Comparison of ENCODE assay signal across 8 mouse cellular contexts in the genomic region with DNA sequence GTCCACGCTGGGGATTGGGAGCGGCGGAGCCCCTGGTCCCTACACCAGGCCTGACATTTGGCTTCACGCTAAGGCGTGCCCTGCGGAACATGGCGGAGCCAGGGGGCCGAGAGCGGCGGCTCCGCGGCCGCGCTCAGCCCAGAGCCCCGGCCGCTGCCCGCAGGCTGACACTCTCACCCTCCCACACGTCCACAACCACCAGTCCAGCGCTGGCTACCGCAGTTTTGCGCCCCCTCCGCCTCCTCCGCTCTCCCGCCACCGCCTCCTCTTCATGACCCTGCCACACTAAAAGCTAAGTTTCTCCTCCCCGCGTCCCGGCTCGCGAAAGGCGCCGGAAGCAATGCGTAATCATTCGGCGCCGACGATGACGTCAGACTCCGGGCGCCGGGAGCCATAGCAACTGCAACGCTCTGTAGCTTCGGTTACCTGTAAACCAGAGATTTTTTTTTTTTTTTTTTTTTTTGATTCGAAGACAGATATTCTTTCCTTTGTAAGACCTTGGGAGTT. TPM values are rescaled to one million over a fixed set of nuclear protein-coding genes. Genes with fewer than 3 reads are reported as not detected.
DNase-seq lines count a peak whose midpoint lies in the region; ATAC-seq and TF ChIP-seq lines count a peak whose summit lies in the region.

Bdp1 (minus strand) TSS at position 323 of the 507 bp plus-strand sequence.

- intact Hi-C loops in heart, postnatal 36 days (cut with DNase I): loop anchor here (2.0 to 10.0 kb wide), 3 partner anchors 21 to 749 kb away; partner anchors contain the start of genes Ak6, Rad17, Smn1 and Taf9

- no peaks in the 10 kb centered on the region for H3K9me3 ChIP-seq in ES-E14 (ENCODE audit: control insufficient read depth, insufficient read depth, low read depth, low read length)
- H3K9me3 ChIP-seq in forebrain, embryonic 15.5 days: no peaks in the 10 kb centered on the region
- H3K9me3 ChIP-seq in lung, embryonic 14.5 days (ENCODE audit: low read depth, low read length): no peaks in the 10 kb centered on the region

- H3K4me1 ChIP-seq in ES-E14 (ENCODE audit: control insufficient read depth in 2 of 2, insufficient read depth in 2 of 2, low read length in 2 of 2, poor library complexity in 1 of 2): peaks cover 0 to 2% of the 10 kb centered on the region in 2 experiments; a peak in 1 of 4 replicates
- H3K4me1 ChIP-seq in forebrain, embryonic 15.5 days: peaks cover 30% of the 10 kb centered on the region
- H3K4me1 ChIP-seq in lung, embryonic 14.5 days (ENCODE audit: insufficient read depth): 0 out of 2 replicates have a peak, but pooled peaks cover 3% of the 10 kb centered on the region
- peaks cover 8% of the 10 kb centered on the region for H3K4me1 ChIP-seq in olfactory bulb, adult 2 months (ENCODE audit: control insufficient read depth, insufficient read depth, low read length)
- peaks cover 7% of the 10 kb centered on the region for H3K4me1 ChIP-seq in thymus, adult 2 months (replicated peaks; ENCODE audit: control insufficient read depth, insufficient read depth, low read length)

- TF ChIP-seq POLR2A in olfactory bulb, adult 2 months (IDR thresholded peaks at IDR 0.05; ENCODE audit: insufficient read depth, low read depth, low read length): peak; percentile 71
- peak; percentile 69 for TF ChIP-seq POLR2A in thymus, adult 2 months (IDR thresholded peaks at IDR 0.05; ENCODE audit: control insufficient read depth, extremely low read depth, insufficient read depth, low read length, poor library complexity)

- H3K27me3 ChIP-seq in forebrain, embryonic 15.5 days: no peaks in the 10 kb centered on the region
- H3K27me3 ChIP-seq in lung, embryonic 14.5 days (ENCODE audit: insufficient read depth, low read length): no peaks in the 10 kb centered on the region
- H3K27me3 ChIP-seq in thymus, adult 2 months (ENCODE audit: control insufficient read depth, insufficient read depth, low read length): no peaks in the 10 kb centered on the region

- under 1% methylated on average over 44 of the region's 44 CpGs for WGBS in forebrain, embryonic 15.5 days
- under 1% methylated on average over 43 of the region's 44 CpGs for WGBS in lung, embryonic 14.5 days
- under 1% methylated on average over 40 of the region's 44 CpGs for WGBS in olfactory bulb, adult 2 months
- WGBS in thymus, adult 2 months: under 1% methylated on average over 44 of the region's 44 CpGs

- peak; percentile 86 for DNase-seq in ES-E14 (ENCODE audit: low read depth, low spot score)
- peak; percentile 91 for DNase-seq in cerebellum, adult 11-12 months
- peak; percentile 97 to 99 for DNase-seq in heart, postnatal 36 days
- DNase-seq in layer of hippocampus, adult 2 months (ENCODE audit: low spot score in 2 of 2): peak; percentile 92 to 97
- DNase-seq in lung, embryonic 14.5 days: peak; percentile 98
- peak; percentile 94 for DNase-seq in thymus, adult 2 months

- peak within 1 kb of the TSS; percentile 61 for H3K4me2 ChIP-seq in forebrain, embryonic 15.5 days (replicated peaks)
- peak within 1 kb of the TSS; percentile 88 for H3K4me2 ChIP-seq in lung, embryonic 14.5 days

- peak; percentile 75 for ATAC-seq in forebrain, embryonic 15.5 days (replicated peaks)
- ATAC-seq in lung, embryonic 14.5 days (ENCODE audit: insufficient read depth): peak; percentile 81

- H3K4me3 ChIP-seq in ES-E14 (ENCODE audit: insufficient read depth in 1 of 2, low read depth in 1 of 2, low read length in 2 of 2, poor library complexity in 1 of 2, severe bottlenecking in 1 of 2): peak within 1 kb of the TSS; percentile 85 to 94
- H3K4me3 ChIP-seq in forebrain, embryonic 15.5 days: peak within 1 kb of the TSS; percentile 81
- H3K4me3 ChIP-seq in layer of hippocampus, adult 2 months: peak within 1 kb of the TSS; percentile 70
- peak within 1 kb of the TSS; percentile 92 for H3K4me3 ChIP-seq in lung, embryonic 14.5 days (ENCODE audit: low read depth, low read length)
- H3K4me3 ChIP-seq in olfactory bulb, adult 2 months (ENCODE audit: insufficient read depth, low read depth, low read length): peak within 1 kb of the TSS; percentile 82
- H3K4me3 ChIP-seq in thymus, adult 2 months (ENCODE audit: control insufficient read depth, insufficient read depth, low read length): peak within 1 kb of the TSS; percentile 87

- peak within 1 kb of the TSS; percentile 97 for H3K9ac ChIP-seq in ES-E14 (ENCODE audit: insufficient read depth, low read depth, low read length, poor library complexity, severe bottlenecking)
- peak within 1 kb of the TSS; percentile 83 for H3K9ac ChIP-seq in forebrain, embryonic 15.5 days (replicated peaks)
- peak within 1 kb of the TSS; percentile 89 for H3K9ac ChIP-seq in lung, embryonic 14.5 days

- H3K27ac ChIP-seq in ES-E14 (ENCODE audit: insufficient read depth, low read depth, low read length, poor library complexity, severe bottlenecking): peak within 1 kb of the TSS; percentile 74
- peak within 1 kb of the TSS; percentile 72 for H3K27ac ChIP-seq in forebrain, embryonic 15.5 days (replicated peaks)
- peak within 1 kb of the TSS; percentile 89 for H3K27ac ChIP-seq in layer of hippocampus, adult 2 months
- H3K27ac ChIP-seq in lung, embryonic 14.5 days (ENCODE audit: low read depth): peak within 1 kb of the TSS; percentile 88
- no peak within 1 kb of the TSS for H3K27ac ChIP-seq in olfactory bulb, adult 2 months (ENCODE audit: insufficient read depth, low read depth, low read length)
- H3K27ac ChIP-seq in thymus, adult 2 months (ENCODE audit: control insufficient read depth, insufficient read depth, low read length): no peak within 1 kb of the TSS

- TF ChIP-seq CTCF in layer of hippocampus, adult 2 months (conservative IDR thresholded peaks at IDR 0.05): no peak
- no peak for TF ChIP-seq CTCF in lung, embryonic 14.5 days (IDR thresholded peaks at IDR 0.05; ENCODE audit: low read depth)
- no peak for TF ChIP-seq CTCF in olfactory bulb, adult 2 months (IDR thresholded peaks at IDR 0.05; ENCODE audit: insufficient read depth, low read depth, low read length)
- no peak for TF ChIP-seq CTCF in thymus, adult 2 months (IDR thresholded peaks at IDR 0.05; ENCODE audit: borderline replicate concordance, control insufficient read depth, extremely low read depth, insufficient read depth, low read length, poor library complexity)

- peaks cover 2% of the 10 kb centered on the region; the same call in 1 of the 2 replicates for H3K36me3 ChIP-seq in ES-E14 (ENCODE audit: control insufficient read depth, insufficient read depth, low read length, poor library complexity, severe bottlenecking)
- no peaks in the 10 kb centered on the region for H3K36me3 ChIP-seq in forebrain, embryonic 15.5 days
- H3K36me3 ChIP-seq in lung, embryonic 14.5 days (ENCODE audit: insufficient read depth): no peaks in the 10 kb centered on the region
- H3K36me3 ChIP-seq in thymus, adult 2 months (ENCODE audit: control insufficient read depth, insufficient read depth, low read length): no peaks in the 10 kb centered on the region; the same call in 1 of the 2 replicates

- in situ Hi-C loops in ES-E14 (cut with MboI; ENCODE audit: low sequenced_read_pairs in 2 of 2, unreplicated experiment in 2 of 2): no loop called here

TF ChIP-seq in ES-E14, 5 proteins besides CTCF, POLR2A, EP300 and RAD21:
- TF ChIP-seq HCFC1 (IDR thresholded peaks at IDR 0.05; ENCODE audit: borderline replicate concordance, insufficient read depth, low read length): peak; percentile 89
- TF ChIP-seq ZNF384 (IDR thresholded peaks at IDR 0.05; ENCODE audit: low read depth, low read length): peak; percentile 97
- TF ChIP-seq MAFK (IDR thresholded peaks at IDR 0.05; ENCODE audit: insufficient read depth, low read depth, low read length): no peak

RNA-seq across cellular contexts. Expression of gene Bdp1, which starts in this region (rescaled TPM):
- total RNA-seq in ES-E14 (2012; rRNA removed): 32.7 and 32.9 TPM in 2 replicates
- 33.9 and 34.6 TPM in 2 replicates for polyA plus RNA-seq in forebrain, embryonic 15.5 days (2015; fragmentation: Nextera tagmentation; extraction: Ambion mirVana)
- 10 to 100 TPM; 25.0 to 29.6 TPM for total RNA-seq in heart, postnatal 36 days (2021)
- 10 to 100 TPM; 36.3 to 38.6 TPM for total RNA-seq in layer of hippocampus, adult 2 months (2021)
- polyA plus RNA-seq in lung, embryonic 14.5 days (2014; fragmentation: Nextera tagmentation; extraction: Ambion mirVana): 24.0 and 27.7 TPM in 2 replicates
- polyA plus RNA-seq in olfactory bulb, adult 2 months (2012; ENCODE audit: insufficient read depth, insufficient read length, low replicate concordance, missing spikeins): 52.5 TPM in 1 of 2 replicates, not detected in the other
- polyA plus RNA-seq in thymus, adult 2 months (2012; rRNA removed): 4.8 and 5.6 TPM in 2 replicates

Comparison
In these comparisons a context has a peak if more than half of its experiments do, and no peak if none do; other contexts are left out.
1. H3K27ac ChIP-seq: peak in ES-E14 (single experiment), forebrain, embryonic 15.5 days (single experiment), layer of hippocampus, adult 2 months (single experiment) and lung, embryonic 14.5 days (single experiment); none in olfactory bulb, adult 2 months (single experiment) and thymus, adult 2 months (single experiment).
2. Peak in every context shown above with its lines, with median percentiles within 50 percentile points of each other: DNase-seq, H3K4me3 ChIP-seq and H3K9ac ChIP-seq.